26 mouse cellular contexts compared by ENCODE assay signal in the genomic region with DNA sequence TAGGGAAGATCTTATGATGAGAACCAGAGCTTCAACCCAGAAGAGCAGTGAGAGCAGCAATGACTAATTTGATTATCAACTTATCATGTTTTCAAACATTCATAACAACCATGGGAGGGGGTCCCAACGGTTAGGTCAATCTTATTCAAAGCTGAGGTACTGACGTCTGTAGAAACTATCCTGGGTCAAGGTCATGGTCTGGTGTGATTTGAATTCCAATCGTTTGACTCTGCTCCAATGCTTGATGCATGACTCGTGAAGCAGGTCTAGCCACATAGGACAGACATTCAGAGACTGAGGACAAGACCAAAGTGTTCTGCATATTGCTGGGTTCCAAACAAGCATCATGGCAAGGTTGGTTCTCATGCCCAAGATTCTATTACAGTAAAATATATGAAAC. TPM values are rescaled to one million over a fixed set of nuclear protein-coding genes. Genes with fewer than 3 reads are reported as not detected.
DNase-seq lines count a peak whose midpoint lies in the region; ATAC-seq and TF ChIP-seq lines count a peak whose summit lies in the region.
"Had no signal": no experiment of that assay in that cellular context is flagged by ENCODE, and none has a peak within 500 bp of the region (broad histone marks: within the 10 kb centered on the region; RNA-seq: fewer than 3 reads in every experiment).

No protein-coding gene starts in this region.

- no peaks in the 10 kb centered on the region for H3K27me3 ChIP-seq in lung, embryonic 15.5 days
- H3K27me3 ChIP-seq in midbrain, embryonic 11.5 days (ENCODE audit: control insufficient read depth, insufficient read depth, low read length), result no peaks in the 10 kb centered on the region
- H3K27me3 ChIP-seq in midbrain, postnatal 0 days (ENCODE audit: insufficient read depth, low read length), result no peaks in the 10 kb centered on the region
- H3K27me3 ChIP-seq: embryonic facial prominence, embryonic 12.5 days; embryonic facial prominence, embryonic 15.5 days; forebrain, embryonic 12.5 days; heart, embryonic 12.5 days; heart, embryonic 15.5 days; hindbrain, embryonic 13.5 days had no signal

- no peak overlapping the region for H3K9ac ChIP-seq in lung, embryonic 15.5 days
- H3K9ac ChIP-seq in midbrain, embryonic 11.5 days (ENCODE audit: low read length), result no peak overlapping the region
- H3K9ac ChIP-seq in midbrain, postnatal 0 days (replicated peaks; ENCODE audit: low read length, poor library complexity, severe bottlenecking), result no peak overlapping the region
- H3K9ac ChIP-seq: embryonic facial prominence, embryonic 12.5 days; embryonic facial prominence, embryonic 15.5 days; forebrain, embryonic 12.5 days; heart, embryonic 12.5 days; heart, embryonic 15.5 days; hindbrain, embryonic 13.5 days had no signal

- no peak overlapping the region for H3K4me3 ChIP-seq in lung, embryonic 15.5 days
- no peak overlapping the region for H3K4me3 ChIP-seq in midbrain, embryonic 11.5 days (ENCODE audit: low read depth, low read length)
- no peak overlapping the region for H3K4me3 ChIP-seq in midbrain, postnatal 0 days (ENCODE audit: low read depth, low read length)
- H3K4me3 ChIP-seq: embryonic facial prominence, embryonic 12.5 days; embryonic facial prominence, embryonic 15.5 days; erythroblast, embryonic 14.5 days; forebrain, embryonic 12.5 days; heart, embryonic 12.5 days; heart, embryonic 15.5 days; hindbrain, embryonic 10.5 days; hindbrain, embryonic 13.5 days had no signal

- H3K4me2 ChIP-seq in lung, embryonic 15.5 days, result no peak overlapping the region
- H3K4me2 ChIP-seq in midbrain, embryonic 11.5 days, result no peak overlapping the region
- H3K4me2 ChIP-seq in midbrain, postnatal 0 days (ENCODE audit: low read depth, low read length, poor library complexity, severe bottlenecking), result no peak overlapping the region
- H3K4me2 ChIP-seq: embryonic facial prominence, embryonic 12.5 days; embryonic facial prominence, embryonic 15.5 days; forebrain, embryonic 12.5 days; heart, embryonic 12.5 days; heart, embryonic 15.5 days; hindbrain, embryonic 13.5 days had no signal

- WGBS in lung, embryonic 15.5 days, result 51% methylated on average over 4 of the region's 4 CpGs
- 76% methylated on average over 4 of the region's 4 CpGs for WGBS in midbrain, embryonic 11.5 days
- WGBS in midbrain, postnatal 0 days, result 80% methylated on average over 4 of the region's 4 CpGs

- H3K27ac ChIP-seq in lung, embryonic 15.5 days, result peak overlapping the region; percentile 24; the same call in 1 of the 2 replicates
- H3K27ac ChIP-seq in midbrain, embryonic 11.5 days (ENCODE audit: low read depth, low read length), result no peak overlapping the region
- no peak overlapping the region for H3K27ac ChIP-seq in midbrain, postnatal 0 days (ENCODE audit: low read depth, low read length)
- H3K27ac ChIP-seq: embryonic facial prominence, embryonic 12.5 days; embryonic facial prominence, embryonic 15.5 days; forebrain, embryonic 12.5 days; heart, embryonic 15.5 days; hindbrain, embryonic 10.5 days; hindbrain, embryonic 13.5 days had no signal

- ATAC-seq in lung, embryonic 15.5 days (ENCODE audit: borderline replicate concordance, extremely low read depth, low FRiP score, low TSS enrichment), result no peak
- ATAC-seq in midbrain, embryonic 11.5 days (ENCODE audit: low FRiP score), result no peak
- no peak for ATAC-seq in midbrain, postnatal 0 days (ENCODE audit: low FRiP score)
- ATAC-seq: forebrain, embryonic 16.5 days; hindbrain, embryonic 16.5 days had no signal

- peaks cover 13% of the 10 kb centered on the region; the same call in 1 of the 2 replicates for H3K4me1 ChIP-seq in lung, embryonic 15.5 days
- peaks cover 2% of the 10 kb centered on the region for H3K4me1 ChIP-seq in midbrain, embryonic 11.5 days (ENCODE audit: control insufficient read depth, insufficient read depth, low read length)
- no peaks in the 10 kb centered on the region for H3K4me1 ChIP-seq in midbrain, postnatal 0 days (ENCODE audit: insufficient read depth, low read length)
- H3K4me1 ChIP-seq: embryonic facial prominence, embryonic 12.5 days; embryonic facial prominence, embryonic 15.5 days; heart, embryonic 15.5 days had no signal

- no peak for TF ChIP-seq CTCF in midbrain, postnatal 0 days (IDR thresholded peaks at IDR 0.05)

- H3K36me3 ChIP-seq in lung, embryonic 15.5 days, result no peaks in the 10 kb centered on the region
- H3K36me3 ChIP-seq in midbrain, embryonic 11.5 days (ENCODE audit: control insufficient read depth, insufficient read depth, low read length), result no peaks in the 10 kb centered on the region
- H3K36me3 ChIP-seq in midbrain, postnatal 0 days (ENCODE audit: insufficient read depth, low read length), result no peaks in the 10 kb centered on the region
- H3K36me3 ChIP-seq: embryonic facial prominence, embryonic 12.5 days; embryonic facial prominence, embryonic 15.5 days; forebrain, embryonic 12.5 days; heart, embryonic 12.5 days; heart, embryonic 15.5 days; hindbrain, embryonic 10.5 days; hindbrain, embryonic 13.5 days had no signal

- no peaks in the 10 kb centered on the region for H3K9me3 ChIP-seq in lung, embryonic 15.5 days
- no peaks in the 10 kb centered on the region for H3K9me3 ChIP-seq in midbrain, embryonic 11.5 days (ENCODE audit: control insufficient read depth, low read length)
- H3K9me3 ChIP-seq in midbrain, postnatal 0 days (ENCODE audit: low read length), result no peaks in the 10 kb centered on the region
- H3K9me3 ChIP-seq: embryonic facial prominence, embryonic 12.5 days; embryonic facial prominence, embryonic 15.5 days; forebrain, embryonic 12.5 days; heart, embryonic 15.5 days; hindbrain, embryonic 10.5 days; hindbrain, embryonic 13.5 days had no signal

- no peak for DNase-seq in lung, postnatal 14 days
- peak; percentile 79 for DNase-seq in midbrain, embryonic 11.5 days (ENCODE audit: low spot score, missing footprints)
- no peak for DNase-seq in midbrain, postnatal 0 days (ENCODE audit: low spot score)
- peak; percentile 68 for DNase-seq in NIH3T3 (ENCODE audit: low read depth)
- DNase-seq in thymus, adult 18-20 months, result no peak
- DNase-seq: adrenal gland, adult 2 months; adrenal gland, postnatal 14 days; cerebellum, adult 11 months; cerebellum, adult 2 months; cerebellum, adult 9-11 months; cerebellum, postnatal 25 days; gastrocnemius, postnatal 10 days; gastrocnemius, postnatal 36 days; heart, postnatal 10 days; heart, postnatal 36 days had no signal

RNA-seq across cellular contexts. Expression of a gene that starts 33.2 kb away (rescaled TPM):
- polyA plus RNA-seq in lung, embryonic 15.5 days (2015; fragmentation: Nextera tagmentation; extraction: Ambion mirVana), result 33.4 and 35.4 TPM in 2 replicates
- 5.9 and 7.3 TPM in 2 replicates for polyA plus RNA-seq in midbrain, embryonic 11.5 days (2014; fragmentation: Nextera tagmentation; extraction: Ambion mirVana)
- total RNA-seq in midbrain, postnatal 0 days (2014; rRNA removed), result 16.9 and 23.0 TPM in 2 replicates
- polyA plus RNA-seq in midbrain, postnatal 0 days (2015; fragmentation: Nextera tagmentation; extraction: Ambion mirVana), result 4.1 and 4.5 TPM in 2 replicates

Comparison
In these comparisons a context has a peak if more than half of its experiments do, and no peak if none do; other contexts are left out.
1. DNase-seq: peak in midbrain, embryonic 11.5 days (single experiment) and NIH3T3 (single experiment); none in lung, postnatal 14 days (single experiment), midbrain, postnatal 0 days (single experiment) and thymus, adult 18-20 months (0 of 2).